Mouse (Mus musculus): Measurements from ENCODE around the gene Rtbdn.

Rtbdn gene

DNA sequence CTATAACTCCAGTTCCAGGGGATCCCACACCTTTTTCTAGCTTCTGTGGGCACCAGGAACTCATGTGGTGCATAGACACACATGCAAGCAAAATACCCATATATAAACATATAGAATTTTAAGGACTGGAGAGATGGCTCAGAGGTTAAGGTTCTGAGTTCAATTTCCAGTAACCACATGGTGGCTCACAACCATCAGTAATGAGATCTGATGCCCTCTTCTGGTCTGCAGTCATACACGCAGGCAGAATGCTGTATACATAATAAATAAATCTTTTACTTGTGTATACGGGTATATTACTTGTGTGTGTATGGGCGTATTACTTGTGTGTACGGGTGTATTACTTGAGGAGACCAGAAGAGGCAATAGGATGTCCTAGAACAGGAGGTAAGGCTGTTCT is 17.2 kb downstream of the Rtbdn start:
- DNase-seq (ENCODE audit: low read depth) = no peak

DNA sequence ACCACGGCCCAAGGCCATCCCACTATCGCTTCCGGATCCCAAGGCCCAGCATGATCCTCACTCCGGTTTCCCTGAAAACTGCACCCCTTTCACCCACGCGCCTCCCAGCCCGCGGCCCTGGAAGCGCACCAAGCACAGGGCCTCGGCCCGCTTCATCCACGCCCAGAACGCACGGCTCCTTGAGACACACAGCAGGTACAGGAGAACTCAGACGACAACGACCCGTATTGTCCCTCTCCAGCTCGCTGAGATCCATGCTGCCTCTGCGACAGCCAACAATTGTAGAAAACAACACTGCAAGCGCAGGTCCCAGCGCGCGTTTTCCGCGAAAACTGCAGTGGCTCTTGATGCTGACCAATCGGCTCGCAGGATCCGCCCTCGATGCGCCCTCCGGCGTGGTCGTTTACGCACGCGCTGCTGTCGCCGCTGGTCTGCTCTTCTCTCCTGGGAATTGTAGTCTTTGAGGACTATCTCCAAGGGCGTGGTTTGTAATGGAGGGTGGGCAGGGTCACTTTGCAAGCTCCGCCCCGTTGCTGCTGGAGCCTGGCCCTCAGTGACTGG is 19.0 kb downstream of the Rtbdn start:
- DNase-seq (ENCODE audit: low read depth) = peak; percentile 96

DNA sequence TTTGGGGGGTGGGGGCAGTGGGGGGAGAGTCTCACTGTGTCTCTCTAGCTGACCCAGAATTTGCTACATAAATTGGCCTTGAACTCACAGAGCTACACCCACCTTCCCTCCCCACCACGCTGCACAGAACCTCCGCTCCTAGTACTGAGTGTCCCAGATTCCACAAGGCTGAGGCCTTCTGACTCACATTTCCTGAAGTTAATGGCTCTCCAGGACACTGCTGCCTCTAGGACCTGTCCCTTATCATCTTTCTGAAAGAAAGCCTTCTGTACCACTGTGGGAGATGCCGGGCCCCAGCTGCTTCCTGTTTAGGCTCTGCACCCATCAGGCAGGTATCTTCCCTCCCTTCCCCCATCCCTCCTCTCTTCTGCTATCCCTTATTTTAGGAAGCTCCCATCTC is 19.8 kb downstream of the Rtbdn start:
- no peak for DNase-seq (ENCODE audit: low read depth)

DNA sequence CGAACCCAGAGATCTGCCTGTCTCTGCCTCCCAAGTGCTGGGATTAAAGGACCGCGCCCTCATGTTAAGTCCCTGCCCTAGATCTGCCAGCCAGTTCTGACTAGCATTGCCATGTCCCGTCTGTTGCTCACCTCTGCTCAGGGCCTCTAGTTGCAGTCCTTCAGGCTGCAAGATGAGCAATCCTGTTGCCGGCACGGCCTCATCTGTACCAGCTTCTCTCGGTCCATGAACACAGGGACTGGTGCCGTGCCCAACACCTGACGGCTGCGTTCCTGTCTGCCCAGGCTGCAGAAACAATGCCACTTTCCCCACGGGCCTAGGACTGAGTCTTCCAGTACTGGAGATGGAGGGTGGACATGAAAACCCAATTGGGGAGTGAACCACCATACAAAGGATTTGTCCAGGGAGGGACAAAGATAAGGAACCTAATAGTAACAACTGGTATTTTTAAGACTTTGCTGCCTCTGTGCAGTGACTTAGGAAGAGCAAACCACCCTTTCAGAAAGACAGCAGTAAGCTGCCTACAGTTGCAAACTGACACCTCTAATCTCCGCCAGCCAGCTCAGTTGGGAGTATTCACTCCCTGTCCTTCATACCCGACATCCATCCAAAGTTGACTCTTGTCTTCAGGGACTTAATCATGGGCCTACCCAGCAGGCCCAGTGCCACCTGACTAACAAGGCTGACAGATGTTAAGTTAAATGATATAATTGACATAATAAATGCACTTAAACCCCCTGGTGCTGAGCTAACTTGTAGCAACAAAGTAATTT is 20.9 kb downstream of the Rtbdn start:
- no peak for DNase-seq (ENCODE audit: low read depth)

DNA sequence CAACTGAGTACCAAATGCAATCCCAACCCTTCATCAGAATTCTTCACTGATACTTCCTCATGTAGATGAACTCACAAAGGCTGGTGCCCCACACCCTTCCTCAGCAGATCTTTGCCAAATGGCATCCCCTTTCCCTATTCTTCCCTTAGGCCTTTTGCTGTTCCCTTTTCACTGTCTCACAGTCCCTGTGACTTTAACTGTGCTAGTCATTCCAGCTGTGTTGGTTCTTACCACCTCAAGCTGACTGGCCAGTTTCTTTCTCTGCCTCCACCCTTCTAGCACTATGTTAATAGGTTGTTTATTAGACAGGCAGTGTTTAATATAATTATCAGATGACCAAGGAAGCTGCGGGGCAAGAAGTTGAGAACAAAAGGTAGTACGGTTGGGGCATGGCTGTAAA is 21.9 kb downstream of the Rtbdn start:
- no peak for DNase-seq (ENCODE audit: low read depth)

DNA sequence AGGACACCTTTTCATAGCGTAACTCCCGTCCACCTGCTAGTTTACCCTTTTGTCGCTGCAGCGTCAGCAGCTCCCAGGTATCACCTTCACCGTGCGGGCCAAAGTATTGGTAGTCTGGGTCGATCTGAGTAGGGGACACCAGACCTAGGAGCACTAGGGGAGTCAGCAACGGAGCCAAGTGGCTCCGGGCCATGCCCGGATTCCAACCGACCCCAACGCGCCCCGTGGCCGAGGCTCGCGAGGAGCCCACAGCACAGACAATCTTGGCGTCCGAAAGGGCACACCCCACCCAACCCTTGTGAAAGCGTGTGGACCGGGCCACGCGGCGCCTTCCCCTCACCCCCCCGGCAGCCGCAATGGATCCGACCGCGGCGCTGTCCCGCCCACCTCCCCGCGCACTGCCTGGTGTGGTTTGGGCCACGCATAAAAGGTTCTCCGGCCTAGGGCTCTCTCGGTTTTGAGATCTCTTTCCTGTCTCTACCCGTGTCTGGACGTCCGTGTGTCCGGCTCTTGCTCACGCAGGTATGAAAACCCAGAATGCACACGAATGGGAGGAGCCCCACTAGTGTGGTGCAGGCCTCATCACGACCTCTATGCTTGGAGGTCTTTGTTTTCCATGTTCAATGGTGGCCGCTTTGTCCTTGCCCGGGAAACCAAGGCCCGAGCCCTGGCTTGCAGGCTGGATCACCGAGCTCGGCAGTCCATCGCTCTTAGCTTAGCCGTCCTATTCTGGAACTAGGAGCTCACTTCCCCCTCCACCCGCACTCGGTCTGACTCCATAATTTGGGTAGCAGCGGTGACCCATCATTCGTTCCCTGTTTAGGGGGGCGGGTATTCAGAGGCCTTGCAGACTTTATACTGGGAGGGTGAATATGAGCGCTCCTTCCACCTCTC is 22.7 kb downstream of the Rtbdn start, which contains the start of the genes Gm49661, Prdx2 and Rnaseh2a:
TSS of gene Gm49661 (minus strand) at position 193 of the 894 bp plus-strand sequence.
TSS of gene Prdx2 (plus strand) at position 347 of the 894 bp plus-strand sequence.
TSS of gene Rnaseh2a (minus strand) at position 527 of the 894 bp plus-strand sequence.
- DNase-seq (ENCODE audit: low read depth) = no peak

DNA sequence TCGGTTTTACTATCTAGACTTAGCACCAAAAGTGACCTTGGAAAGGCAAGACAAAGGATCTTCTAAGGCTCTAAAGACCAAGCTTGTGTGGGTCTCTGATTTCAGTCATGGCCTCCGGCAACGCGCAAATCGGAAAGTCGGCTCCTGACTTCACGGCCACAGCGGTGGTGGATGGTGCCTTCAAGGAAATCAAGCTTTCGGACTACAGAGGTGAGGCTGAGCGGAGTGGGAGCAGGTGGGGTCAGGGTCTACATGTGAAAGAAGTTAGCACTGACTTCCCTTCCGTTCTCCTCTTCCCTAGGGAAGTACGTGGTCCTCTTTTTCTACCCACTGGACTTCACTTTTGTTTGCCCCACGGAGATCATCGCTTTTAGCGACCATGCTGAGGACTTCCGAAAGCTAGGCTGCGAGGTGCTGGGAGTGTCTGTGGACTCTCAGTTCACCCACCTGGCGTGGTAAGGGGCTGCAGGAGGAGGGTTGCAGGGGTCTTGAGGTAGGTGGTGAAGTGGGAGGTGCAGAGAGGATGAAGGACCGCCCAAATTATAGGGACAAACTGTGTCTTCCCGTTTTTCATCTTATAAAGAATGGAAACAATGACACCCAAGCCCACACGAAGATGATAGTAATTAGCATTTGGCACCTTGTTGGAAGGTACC is 23.5 kb downstream of the Rtbdn start:
- no peak for DNase-seq (ENCODE audit: low read depth)

DNA sequence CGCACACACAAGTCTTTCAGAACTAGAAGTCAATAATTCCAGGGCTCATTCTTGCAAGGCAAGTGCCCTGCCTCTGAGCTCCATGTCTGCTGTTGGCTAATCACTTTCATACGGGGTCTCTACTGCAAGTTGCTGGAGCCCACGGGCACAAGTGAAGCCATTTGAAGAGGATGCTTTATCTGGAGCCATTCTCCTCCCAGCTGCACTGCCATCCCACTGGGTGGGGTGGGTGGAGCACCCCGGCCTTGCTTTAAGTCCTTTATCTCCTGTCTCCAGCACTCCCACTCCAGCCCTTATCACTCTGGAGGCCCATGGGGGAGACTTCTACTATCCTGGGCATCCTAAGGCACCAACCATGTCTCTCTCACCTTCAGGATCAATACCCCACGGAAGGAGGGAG is 24.1 kb downstream of the Rtbdn start:
- no peak for DNase-seq (ENCODE audit: low read depth)

DNA sequence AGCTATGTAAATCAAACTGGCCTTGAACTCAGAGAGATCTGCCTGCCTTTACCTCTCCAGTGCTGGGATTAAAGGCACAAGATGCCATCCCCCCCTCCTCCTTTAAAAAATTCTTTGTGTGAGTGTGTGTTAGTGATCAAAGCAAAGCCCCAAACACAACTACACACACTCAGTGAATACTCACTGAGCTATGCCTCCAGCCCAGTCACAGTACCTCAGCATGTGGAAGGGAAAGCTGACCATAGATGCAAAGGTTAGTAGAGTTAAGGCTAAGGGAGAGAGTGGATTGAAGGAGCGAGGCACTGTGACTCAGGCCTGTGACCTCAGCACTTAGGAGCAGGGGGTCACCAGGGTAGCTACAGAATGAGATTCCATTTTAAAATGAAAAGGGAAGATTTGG is 26.3 kb downstream of the Rtbdn start:
- no peak for DNase-seq (ENCODE audit: low read depth)

DNA sequence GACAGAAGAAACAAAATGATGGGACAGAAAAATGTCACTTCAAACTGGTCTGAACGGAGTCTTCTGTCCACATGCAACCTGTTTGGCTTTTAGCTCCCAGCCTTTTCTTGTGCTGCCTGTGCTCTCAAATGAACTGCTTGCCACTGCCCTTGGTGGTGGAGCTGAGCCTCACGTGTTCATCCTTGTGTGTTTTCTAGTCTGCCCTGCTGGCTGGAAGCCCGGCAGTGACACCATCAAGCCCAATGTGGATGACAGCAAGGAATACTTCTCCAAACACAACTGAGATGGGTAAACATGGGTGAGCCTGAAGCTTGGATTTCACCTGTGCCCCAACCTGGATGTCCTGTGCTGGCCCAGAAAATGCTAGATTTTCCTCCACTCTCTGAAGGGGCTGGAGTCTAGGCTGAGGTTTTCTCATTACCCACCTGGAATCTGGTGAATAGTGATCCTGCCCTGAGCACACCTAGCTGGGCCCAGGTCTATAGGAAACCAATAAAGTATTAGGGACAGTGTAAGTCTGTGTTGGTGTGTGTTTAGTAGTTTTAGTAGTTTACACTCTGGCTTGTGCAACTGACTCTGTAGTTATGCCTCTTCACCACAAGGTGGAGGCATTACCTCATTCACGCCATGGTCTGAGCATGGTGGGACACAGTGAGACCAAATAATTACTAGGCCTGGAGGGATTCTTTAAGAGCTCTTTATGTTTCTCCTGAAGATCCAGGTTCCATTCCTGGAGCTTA is 27.2 kb downstream of the Rtbdn start:
- DNase-seq (ENCODE audit: low read depth) = no peak

DNA sequence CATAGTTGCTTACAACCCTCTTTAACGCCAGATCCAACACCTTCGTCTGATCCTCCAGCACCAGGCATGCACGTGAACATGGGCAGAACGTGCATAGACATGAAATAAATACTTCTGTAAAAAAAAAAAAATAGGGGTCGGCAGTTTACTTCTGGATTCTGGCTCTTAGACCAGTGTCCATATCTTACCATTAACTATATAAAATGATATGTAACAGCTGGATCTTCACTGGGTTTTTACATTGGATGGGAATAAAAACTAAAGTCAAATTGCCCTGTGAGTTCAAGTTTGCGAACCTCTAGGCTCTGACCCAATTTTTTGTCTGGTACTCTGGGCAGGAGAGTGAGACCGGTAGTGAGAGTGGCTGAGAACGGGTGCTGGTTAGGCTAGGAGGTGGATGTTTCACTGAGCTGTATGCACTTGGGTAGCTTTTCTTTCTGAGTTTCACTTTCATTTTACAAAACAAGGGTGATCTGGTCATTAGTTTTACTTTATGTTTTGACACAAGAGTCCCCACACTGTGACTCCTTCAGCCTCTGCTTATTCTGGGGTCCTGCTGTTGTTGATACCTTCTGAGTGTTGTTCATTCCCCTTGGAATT is 27.9 kb downstream of the Rtbdn start:
- no peak for DNase-seq (ENCODE audit: low read depth)

DNA sequence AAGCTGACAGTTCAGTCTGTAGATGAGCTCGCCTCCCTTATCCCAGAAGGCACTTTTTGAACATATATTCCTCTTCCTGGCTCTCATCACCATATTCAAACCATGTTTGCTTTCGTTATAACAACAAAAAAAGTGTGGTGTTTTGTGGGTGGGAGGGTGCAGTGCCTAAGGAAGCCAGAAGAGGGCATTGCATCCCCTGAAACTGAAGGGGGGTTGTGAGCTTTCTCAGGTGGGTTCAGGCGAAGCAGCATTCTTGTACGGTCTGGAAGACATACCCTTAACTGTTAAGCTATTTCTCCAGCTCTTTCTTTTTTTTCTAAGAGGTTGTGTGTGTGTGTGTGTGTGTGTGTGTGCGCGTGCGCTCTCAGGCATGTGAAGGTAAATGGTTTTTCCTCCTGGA is 28.6 kb downstream of the Rtbdn start:
- DNase-seq (ENCODE audit: low read depth) = no peak

DNA sequence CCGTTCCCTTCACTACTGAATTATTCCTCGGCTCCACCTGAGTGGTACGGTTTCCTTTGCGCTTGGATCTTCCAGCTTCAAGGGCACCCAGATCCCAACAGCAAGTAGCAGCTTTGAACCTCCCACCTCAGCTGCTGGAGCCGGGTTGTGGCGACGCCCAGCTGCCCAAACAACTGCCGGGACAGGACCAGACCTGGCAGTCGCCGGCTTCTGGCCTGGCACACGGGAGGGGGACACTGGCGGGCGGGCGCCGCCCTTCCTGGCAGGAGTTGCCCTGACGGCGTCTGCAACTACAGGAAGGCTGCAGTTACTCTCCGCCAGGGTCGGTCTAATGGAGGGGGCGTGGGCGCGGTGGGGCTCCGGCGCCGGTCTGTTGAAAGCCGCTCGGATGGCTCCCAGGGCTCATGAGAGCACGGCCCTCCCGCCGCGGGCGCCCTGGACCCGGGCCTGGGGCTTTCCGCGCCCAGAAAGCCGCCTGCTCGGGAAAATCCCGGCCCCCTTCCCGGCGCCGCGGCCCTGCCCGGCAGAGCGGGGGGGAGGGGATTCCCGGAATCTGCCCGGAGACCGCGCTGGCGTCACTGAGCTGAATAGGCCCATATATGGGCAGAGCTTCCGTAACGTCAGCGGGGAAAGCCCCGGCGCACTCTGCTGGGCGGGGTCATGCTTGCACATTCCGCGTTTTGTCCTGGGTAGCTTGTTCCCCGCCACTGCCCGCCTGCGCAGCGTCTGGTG is 29.4 kb downstream of the Rtbdn start:
- peak; percentile 95 for DNase-seq (ENCODE audit: low read depth)

DNA sequence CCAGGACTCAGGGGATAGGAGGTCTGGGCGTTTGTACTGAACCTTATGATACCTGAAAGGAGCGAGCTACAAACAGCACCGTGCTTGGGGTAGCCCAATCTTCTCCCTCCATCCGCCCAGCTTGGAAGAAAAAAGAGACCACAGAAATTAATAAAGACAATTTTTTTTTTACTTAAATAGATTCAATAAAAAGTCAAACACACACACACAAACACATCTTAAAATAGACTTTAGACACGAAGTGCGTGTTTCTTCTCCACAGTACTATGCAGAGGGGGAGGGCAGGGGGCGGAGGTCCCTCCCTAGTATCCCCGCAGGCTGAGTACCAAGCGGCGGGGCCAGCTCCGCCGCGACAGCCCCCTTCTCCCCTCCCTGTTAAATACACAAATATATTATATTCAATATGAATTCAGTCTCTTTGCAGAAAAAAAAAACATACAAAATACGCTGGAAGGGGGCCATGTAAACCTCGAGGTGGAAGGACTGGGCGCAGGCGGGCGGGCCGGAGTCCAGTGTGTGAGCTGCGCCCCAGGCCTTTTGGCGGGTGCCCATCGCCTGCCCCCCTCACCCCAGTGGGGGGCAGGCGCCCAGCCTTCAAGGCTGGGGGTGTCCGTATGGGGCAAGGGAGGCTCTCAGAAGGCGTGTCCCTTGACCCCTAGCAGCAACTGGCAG is 30.1 kb downstream of the Rtbdn start:
- DNase-seq (ENCODE audit: low read depth) = no peak

DNA sequence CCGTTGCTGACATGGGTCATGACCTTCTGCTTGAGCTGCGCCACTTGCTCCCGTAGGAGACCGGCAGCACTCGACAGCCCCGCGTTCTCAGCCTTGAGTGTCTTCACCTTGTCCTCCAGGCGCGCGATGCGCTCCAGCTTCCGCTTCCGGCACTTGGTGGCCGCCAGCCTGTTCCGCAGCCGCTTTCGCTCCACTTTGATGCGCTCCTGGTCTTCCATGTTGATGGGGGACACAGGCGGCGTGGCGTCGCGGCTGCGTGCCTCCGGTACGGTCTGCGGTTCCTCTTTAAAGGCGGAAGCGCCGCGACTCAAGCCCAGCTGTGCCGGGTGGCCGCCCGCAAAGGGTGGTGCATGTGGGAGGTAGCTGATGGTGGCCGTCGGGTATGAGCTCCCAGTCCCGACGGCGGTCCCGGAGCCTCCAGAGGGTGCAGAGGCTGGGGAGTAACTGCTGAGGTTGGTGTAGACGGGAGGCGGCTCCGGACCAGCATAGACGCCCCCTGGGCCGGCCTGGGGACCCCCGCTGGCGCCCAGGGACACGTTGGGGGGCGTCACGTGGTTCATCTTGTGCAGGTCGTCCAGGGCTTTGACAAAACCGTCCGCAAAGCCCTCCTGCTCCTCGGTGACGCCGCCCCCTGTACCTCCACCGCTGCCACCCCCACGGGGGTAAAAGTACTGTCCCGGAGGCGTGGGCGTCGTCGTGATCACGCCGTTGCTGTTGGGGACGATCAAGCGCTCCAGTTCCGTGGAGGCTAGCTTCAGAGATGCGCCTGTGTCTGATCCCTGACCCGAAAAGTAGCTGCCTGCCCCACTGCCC is 30.9 kb downstream of the Rtbdn start:
- no peak for DNase-seq (ENCODE audit: low read depth)

DNA sequence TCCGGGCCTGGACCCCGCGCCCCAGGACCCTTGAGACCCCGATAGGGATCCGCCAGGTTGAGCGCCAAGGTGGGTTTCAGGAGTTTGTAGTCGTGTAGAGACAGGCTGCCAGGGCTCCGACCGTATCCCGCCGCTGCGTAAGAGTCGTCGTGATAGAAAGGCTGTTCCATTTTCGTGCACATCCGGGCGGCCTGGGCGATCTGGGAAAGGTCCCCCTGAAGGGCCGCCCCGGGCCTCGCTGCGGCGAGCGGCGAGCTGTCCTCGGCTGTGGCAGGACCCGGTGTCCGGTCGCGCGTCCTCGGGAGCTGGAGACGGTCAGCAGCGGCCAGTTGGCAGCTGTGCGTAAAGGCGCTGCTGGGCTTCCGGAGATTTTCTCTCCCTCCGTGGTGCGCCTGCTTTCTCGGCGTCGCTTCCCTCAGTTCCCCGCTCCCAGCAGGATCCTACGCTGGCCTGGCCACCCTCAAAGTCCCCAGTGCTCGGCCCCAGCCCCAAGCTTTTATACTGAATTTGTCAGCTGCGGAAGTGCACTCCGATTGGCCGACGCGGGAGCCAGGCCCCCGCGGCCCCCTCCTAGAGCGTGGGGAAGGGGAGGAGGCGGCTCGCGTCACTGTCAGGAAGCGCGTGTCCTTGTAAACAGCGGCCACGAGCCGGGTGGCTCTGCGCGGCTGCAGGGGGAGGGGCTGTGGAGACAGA is 31.6 kb downstream of the Rtbdn start, which contains the start of gene Junb:
TSS of gene Junb (minus strand) at position 471 of the 693 bp plus-strand sequence.
- DNase-seq (ENCODE audit: low read depth) = peak; percentile 86

DNA sequence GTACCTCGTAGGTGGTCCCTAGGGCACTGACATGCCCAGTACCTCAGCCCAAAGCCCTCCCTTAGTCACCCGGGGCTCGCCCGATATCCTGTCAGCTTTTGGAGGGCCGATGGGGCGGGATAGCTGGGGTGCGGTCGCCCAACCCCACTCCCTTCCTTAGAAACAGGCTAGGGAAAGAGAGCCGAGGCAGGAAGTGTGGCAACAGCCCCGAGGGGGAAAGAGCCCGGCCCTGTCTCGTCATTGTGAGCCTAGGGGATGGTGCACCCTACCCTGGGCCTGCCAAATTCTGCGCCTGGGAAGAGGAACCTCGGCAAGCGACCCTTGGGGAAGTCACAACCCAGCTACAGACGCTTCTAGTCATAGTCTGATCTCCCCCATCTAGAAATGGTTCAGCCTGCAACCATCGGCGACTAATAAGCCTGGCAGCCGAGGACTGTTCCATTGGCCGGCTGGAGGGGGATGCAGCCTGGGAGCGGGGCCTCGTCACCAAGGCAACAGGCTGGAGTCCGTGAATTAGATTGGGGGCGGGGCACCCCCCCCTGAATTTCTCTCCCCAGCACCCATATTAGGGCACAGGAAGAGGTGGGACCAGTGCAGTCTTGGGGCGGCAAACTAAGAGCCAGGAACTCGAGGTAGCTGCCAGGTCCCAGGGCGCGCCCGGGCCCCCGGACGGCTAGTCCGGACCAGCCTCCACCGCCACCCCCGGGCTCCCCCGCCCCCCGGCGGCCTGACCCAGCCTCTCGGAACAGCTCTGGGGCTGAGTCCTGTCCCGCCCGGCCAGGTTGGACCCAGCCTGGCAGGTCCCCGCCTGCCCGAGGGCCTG is 33.0 kb downstream of the Rtbdn start:
- peak; percentile 93 for DNase-seq (ENCODE audit: low read depth)
